Mouse (Mus musculus) CH12.LX (cell line): Measurements from ENCODE around the gene Zfp219. TPM values are rescaled to one million over a fixed set of nuclear protein-coding genes. Genes with fewer than 3 reads are reported as not detected.

Experiments used
- DNase-seq: peaks from one replicate; pipeline ENCODE4 v3.0.0-alpha.2; 2013; ENCODE audit errors: extremely low read depth
- H3K27ac ChIP-seq: 2 replicates; pipeline ENCODE4 v1.5.1; 2012; ENCODE audit warnings: low read depth, mild to moderate bottlenecking, control low read depth, moderate library complexity; ENCODE audit not compliant: insufficient read depth
- H3K27me3 ChIP-seq: replicated peaks from 2 replicates; pipeline ENCODE3; 2012; ENCODE audit warnings: inconsistent platforms
- H3K36me3 ChIP-seq, 2 experiments: replicated peaks in 1 of 2; 2 replicates each; pipeline versions ENCODE3 to v1.6.1; 2012; ENCODE audit warnings: inconsistent platforms in 1 of 2, low read length in 1 of 2, mild to moderate bottlenecking in 1 of 2, mixed read lengths in 1 of 2, moderate library complexity in 1 of 2; ENCODE audit not compliant: control insufficient read depth in 1 of 2, insufficient read depth in 1 of 2
- H3K4me1 ChIP-seq, 2 experiments: 2 replicates each; pipeline ENCODE4 v1.6.1; 2012; ENCODE audit warnings: inconsistent platforms in 1 of 2, moderate library complexity in 1 of 2; ENCODE audit not compliant: insufficient read depth in 2 of 2, control insufficient read depth in 1 of 2
- H3K4me2 ChIP-seq: 2 replicates; pipeline ENCODE4 v1.6.1; 2012; ENCODE audit warnings: low read depth, mild to moderate bottlenecking, control low read depth; ENCODE audit not compliant: poor library complexity, insufficient read depth, severe bottlenecking
- H3K4me3 ChIP-seq, 3 experiments: fragments of 150-350 bp in 1 of 3; sonication (generic) in 1 of 3; replicated peaks in 1 of 3; 2 replicates each; pipeline versions ENCODE3 to v1.5.1; 2011 to 2012; ENCODE audit warnings: low read depth in 2 of 3, low read length in 2 of 3, mild to moderate bottlenecking in 2 of 3, moderate library complexity in 2 of 3, control low read depth in 1 of 3, improper control_type of control experiment in 1 of 3, inconsistent platforms in 1 of 3, mixed read lengths in 1 of 3; ENCODE audit not compliant: poor library complexity in 1 of 3
- H3K79me2 ChIP-seq: replicated peaks from 2 replicates; pipeline ENCODE4 v1.6.1; 2012; ENCODE audit warnings: mild to moderate bottlenecking, moderate library complexity; ENCODE audit not compliant: control insufficient read depth, poor library complexity, insufficient read depth, severe bottlenecking; ENCODE audit errors: extremely low read depth
- H3K9ac ChIP-seq: 2 replicates; pipeline ENCODE4 v1.6.1; 2012; ENCODE audit warnings: low read depth, mild to moderate bottlenecking, control low read depth, moderate library complexity; ENCODE audit not compliant: insufficient read depth
- H3K9me3 ChIP-seq: replicated peaks from 2 replicates; pipeline ENCODE3; 2012; ENCODE audit warnings: low read length, inconsistent platforms, mixed read lengths
- BHLHE40 ChIP-seq: IDR thresholded peaks from 2 replicates; pipeline ENCODE4 v1.6.1; 2011; ENCODE audit warnings: mild to moderate bottlenecking, low read depth, low read length, improper control_type of control experiment
- CHD1 ChIP-seq: IDR thresholded peaks from 2 replicates; pipeline ENCODE4 v1.6.1; 2012; ENCODE audit warnings: low read depth, low read length, improper control_type of control experiment, inconsistent platforms
- CHD2 ChIP-seq: IDR thresholded peaks from 2 replicates; pipeline ENCODE4 v1.6.1; 2011; ENCODE audit warnings: low read length, improper control_type of control experiment
- CTCF ChIP-seq, 2 experiments: IDR thresholded peaks in 1 of 2; conservative IDR thresholded peaks in 1 of 2; 2 replicates each; pipeline ENCODE4 v1.5.1; 2011 to 2012; ENCODE audit warnings: low read depth in 2 of 2, low read length in 2 of 2, improper control_type of control experiment in 1 of 2, inconsistent platforms in 1 of 2, mild to moderate bottlenecking in 1 of 2, moderate library complexity in 1 of 2
- E2F4 ChIP-seq: IDR thresholded peaks from 2 replicates; pipeline ENCODE4 v1.6.1; 2011; ENCODE audit warnings: low read depth, low read length, improper control_type of control experiment; ENCODE audit not compliant: insufficient replicate concordance
- ELF1 ChIP-seq: IDR thresholded peaks from 2 replicates; pipeline ENCODE4 v1.6.1; 2014; ENCODE audit warnings: low read depth, mild to moderate bottlenecking, inconsistent platforms, low read length, improper control_type of control experiment
- EP300 ChIP-seq: IDR thresholded peaks from 2 replicates; pipeline ENCODE4 v1.6.1; 2011; ENCODE audit warnings: low read length, improper control_type of control experiment
- ETS1 ChIP-seq: conservative IDR thresholded peaks from 2 replicates; pipeline ENCODE4 v1.6.1; 2012; ENCODE audit warnings: low read depth, mild to moderate bottlenecking, inconsistent platforms, low read length, improper control_type of control experiment, moderate library complexity
- GABPA ChIP-seq: IDR thresholded peaks from 2 replicates; pipeline ENCODE4 v1.6.1; 2012; ENCODE audit warnings: low read depth, low read length, improper control_type of control experiment, inconsistent platforms; ENCODE audit not compliant: insufficient replicate concordance
- HCFC1 ChIP-seq: IDR thresholded peaks from 2 replicates; pipeline ENCODE4 v1.6.1; 2012; ENCODE audit warnings: low read depth, mild to moderate bottlenecking, inconsistent platforms, low read length, improper control_type of control experiment
- IRF4 ChIP-seq: IDR thresholded peaks from 2 replicates; pipeline ENCODE4 v1.6.1; 2014; ENCODE audit warnings: low read depth, mild to moderate bottlenecking, inconsistent platforms, low read length, improper control_type of control experiment
- JUN ChIP-seq: IDR thresholded peaks from 2 replicates; pipeline ENCODE4 v1.6.1; 2011; ENCODE audit warnings: low read depth, mild to moderate bottlenecking, low read length, improper control_type of control experiment, moderate library complexity; ENCODE audit not compliant: insufficient read depth
- JUND ChIP-seq: conservative IDR thresholded peaks from 2 replicates; pipeline ENCODE4 v1.6.1; 2011; ENCODE audit warnings: low read depth, low read length, improper control_type of control experiment
- KAT2A ChIP-seq: IDR thresholded peaks from 2 replicates; pipeline ENCODE4 v1.6.1; 2012; ENCODE audit warnings: low read length, improper control_type of control experiment, inconsistent platforms; ENCODE audit not compliant: insufficient replicate concordance
- MAFK ChIP-seq: IDR thresholded peaks from 2 replicates; pipeline ENCODE4 v1.6.1; 2011; ENCODE audit warnings: low read length, improper control_type of control experiment; ENCODE audit not compliant: insufficient replicate concordance
- MAX ChIP-seq: IDR thresholded peaks from 2 replicates; pipeline ENCODE4 v1.6.1; 2011; ENCODE audit warnings: low read length, improper control_type of control experiment
- MAZ ChIP-seq: IDR thresholded peaks from 2 replicates; pipeline ENCODE4 v1.6.1; 2012; ENCODE audit warnings: low read depth, mild to moderate bottlenecking, inconsistent platforms, low read length, improper control_type of control experiment, moderate library complexity
- MEF2A ChIP-seq: IDR thresholded peaks from 2 replicates; pipeline ENCODE4 v1.6.1; 2014; ENCODE audit warnings: low read depth, mild to moderate bottlenecking, inconsistent platforms, low read length, improper control_type of control experiment, borderline replicate concordance
- MXI1 ChIP-seq: IDR thresholded peaks from 2 replicates; pipeline ENCODE4 v1.6.1; 2011; ENCODE audit warnings: mild to moderate bottlenecking, low read depth, low read length, improper control_type of control experiment
- MYC ChIP-seq: IDR thresholded peaks from 2 replicates; pipeline ENCODE4 v1.6.1; 2011; ENCODE audit warnings: low read depth, mild to moderate bottlenecking, improper control_type of control experiment, low read length
- NELFE ChIP-seq: IDR thresholded peaks from 2 replicates; pipeline ENCODE4 v1.6.1; 2011; ENCODE audit warnings: low read depth, low read length, improper control_type of control experiment
- NRF1 ChIP-seq: IDR thresholded peaks from 2 replicates; pipeline ENCODE4 v1.6.1; 2014; ENCODE audit warnings: low read depth, mild to moderate bottlenecking, inconsistent platforms, low read length, improper control_type of control experiment, moderate library complexity
- PAX5 ChIP-seq: IDR thresholded peaks from 2 replicates; pipeline ENCODE4 v1.6.1; 2012; ENCODE audit warnings: low read length, inconsistent platforms, mixed read lengths
- POLR2A ChIP-seq: IDR thresholded peaks from 2 replicates; pipeline ENCODE4 v1.6.1; 2011; ENCODE audit warnings: low read depth, mild to moderate bottlenecking, improper control_type of control experiment, low read length
- POLR2AphosphoS2 ChIP-seq: IDR thresholded peaks from 2 replicates; pipeline ENCODE4 v1.6.1; 2011; ENCODE audit warnings: low read depth, low read length, improper control_type of control experiment
- RAD21 ChIP-seq: IDR thresholded peaks from 2 replicates; pipeline ENCODE4 v1.6.1; 2011; ENCODE audit warnings: low read depth, mild to moderate bottlenecking, low read length, improper control_type of control experiment, moderate library complexity
- RCOR1 ChIP-seq: conservative IDR thresholded peaks from 2 replicates; pipeline ENCODE4 v1.6.1; 2012; ENCODE audit warnings: low read depth, mild to moderate bottlenecking, inconsistent platforms, low read length, improper control_type of control experiment
- SIN3A ChIP-seq: IDR thresholded peaks from 2 replicates; pipeline ENCODE4 v1.6.1; 2012; ENCODE audit warnings: low read length, improper control_type of control experiment, inconsistent platforms
- SMC3 ChIP-seq: IDR thresholded peaks from 2 replicates; pipeline ENCODE4 v1.6.1; 2011; ENCODE audit warnings: low read depth, low read length, improper control_type of control experiment
- TBP ChIP-seq: conservative IDR thresholded peaks from 2 replicates; pipeline ENCODE4 v1.6.1; 2011; ENCODE audit warnings: low read depth, low read length, improper control_type of control experiment
- TCF12 ChIP-seq: IDR thresholded peaks from 2 replicates; pipeline ENCODE4 v1.6.1; 2014; ENCODE audit warnings: low read depth, mild to moderate bottlenecking, inconsistent platforms, low read length, improper control_type of control experiment
- UBTF ChIP-seq: IDR thresholded peaks from 2 replicates; pipeline ENCODE4 v1.6.1; 2012; ENCODE audit warnings: low read depth, mild to moderate bottlenecking, inconsistent platforms, low read length, improper control_type of control experiment, moderate library complexity
- USF1 ChIP-seq: IDR thresholded peaks from 2 replicates; pipeline ENCODE4 v1.6.1; 2014; ENCODE audit warnings: low read depth, mild to moderate bottlenecking, inconsistent platforms, low read length, improper control_type of control experiment
- USF2 ChIP-seq: conservative IDR thresholded peaks from 2 replicates; pipeline ENCODE4 v1.6.1; 2011; ENCODE audit warnings: low read depth, low read length, improper control_type of control experiment
- ZC3H11A ChIP-seq: IDR thresholded peaks from 2 replicates; pipeline ENCODE4 v1.6.1; 2012; ENCODE audit warnings: low read depth, mild to moderate bottlenecking, inconsistent platforms, low read length, improper control_type of control experiment
- ZKSCAN1 ChIP-seq: IDR thresholded peaks from 2 replicates; pipeline ENCODE4 v1.6.1; 2012; ENCODE audit warnings: low read depth, inconsistent platforms, low read length, improper control_type of control experiment, borderline replicate concordance
- ZMIZ1 ChIP-seq: IDR thresholded peaks from 2 replicates; pipeline ENCODE4 v1.6.1; 2012; ENCODE audit warnings: low read depth, mild to moderate bottlenecking, inconsistent platforms, low read length, improper control_type of control experiment
- ZNF384 ChIP-seq: IDR thresholded peaks from 2 replicates; pipeline ENCODE4 v1.6.1; 2012; ENCODE audit warnings: low read depth, low read length, improper control_type of control experiment, inconsistent platforms
- dilution Hi-C: fragments of 300-500 bp; cut with MboI; formaldehyde crosslinking; loops from 2 replicates; pipeline ENCODE4 v1.14.3; 2020; ENCODE audit warnings: low sequenced_read_pairs; ENCODE audit not compliant: extremely low pct_unique_long_range_greater_than_20kb, extremely low pct_ligation_motif_present
- in situ Hi-C: fragments of 300-500 bp; cut with MboI; formaldehyde crosslinking; loops from 3 replicates; pipeline ENCODE4 v1.14.3; 2019; ENCODE audit warnings: low sequenced_read_pairs, low pct_ligation_motif_present, low pct_unique_long_range_greater_than_20kb, mixed read lengths
- polyA plus RNA-seq: library from polyadenylated mRNA; unstranded; fragments of >175 nt; gene quantifications from 2 replicates; pipeline ENCODE4 v1.2.1, GENCODE M21; 2012; ENCODE audit warnings: low read depth; ENCODE audit not compliant: insufficient read length
- total RNA-seq, 2 experiments: library from RNA; depleted of rRNA; stranded (reverse); fragments of 300-350 nt in 1 of 2; fragments of >200 nt in 1 of 2; gene quantifications; 2 replicates each; pipeline ENCODE4 v1.2.3; 2012 to 2014

Gene Zfp219
- total and polyA plus RNA-seq, 3 experiments, result 15.8 to 20.8 (median 20.0) TPM

DNA sequence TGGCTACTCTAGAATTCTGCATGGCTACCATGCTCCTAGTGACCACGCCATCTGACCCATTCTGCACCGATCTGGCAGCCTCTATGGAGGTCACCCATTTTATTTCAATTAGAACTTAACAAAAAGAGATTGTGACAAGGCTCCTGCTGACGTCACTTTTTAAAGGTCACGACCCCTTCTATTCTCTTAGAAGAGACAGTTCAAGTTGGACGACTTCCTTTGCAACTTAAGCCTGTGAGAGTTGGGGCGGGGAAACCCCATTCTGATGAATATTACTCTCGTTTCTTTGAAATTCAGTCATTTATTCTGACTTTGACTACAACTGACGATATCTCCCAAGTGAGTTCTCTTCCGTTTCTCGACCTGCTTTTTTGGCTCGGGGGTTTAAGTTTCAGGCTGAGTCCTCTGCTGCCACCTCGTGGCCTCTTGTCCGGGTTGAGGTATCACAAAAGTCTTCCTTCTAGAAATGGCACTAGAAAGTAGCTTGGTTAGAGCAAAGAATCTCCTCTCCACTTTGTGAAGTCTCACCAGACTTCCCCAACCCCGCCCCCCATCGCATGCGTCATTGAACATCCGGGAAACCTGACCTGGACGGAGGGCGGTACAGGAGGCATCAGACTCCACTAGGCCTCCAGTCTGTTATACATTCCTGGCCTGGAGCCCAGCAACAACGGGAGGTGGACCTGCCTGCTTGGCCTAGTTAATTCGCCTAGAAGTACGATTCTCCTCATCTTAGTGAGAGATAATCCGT is 2.4 kb upstream of the Zfp219 start:
- peaks cover 0 to 7% of the 10 kb centered on the region in 2 experiments for H3K36me3 ChIP-seq
- TF ChIP-seq RCOR1, result no peak
- TF ChIP-seq CTCF (conservative IDR thresholded peaks at IDR 0.05 in 1 of 2, IDR thresholded peaks at IDR 0.05 in 1 of 2; ENCODE audit: low read depth in 2 of 2, low read length in 2 of 2), result peak; percentile 51 to 98
- peak; percentile 49 for TF ChIP-seq JUND
- peak; percentile 71; the same call in 1 of the 2 replicates for TF ChIP-seq BHLHE40
- no peak for TF ChIP-seq CHD1
- TF ChIP-seq MXI1, result 0 out of 2 replicates have a peak, but pooled peaks have one; percentile 34
- peak; percentile 87 for TF ChIP-seq ETS1
- TF ChIP-seq SIN3A, result peak; percentile 90
- peak; percentile 67 for TF ChIP-seq ZNF384
- TF ChIP-seq TBP, result peak; percentile 64; the same call in 1 of the 2 replicates
- TF ChIP-seq ZMIZ1, result 0 out of 2 replicates have a peak, but pooled peaks have one; percentile 34
- TF ChIP-seq USF1, result no peak
- TF ChIP-seq JUN, result peak; percentile 65
- TF ChIP-seq NELFE, result peak; percentile 81; the same call in 1 of the 2 replicates
- peak; percentile 71 for TF ChIP-seq HCFC1
- TF ChIP-seq CHD2, result peak; percentile 57; the same call in 1 of the 2 replicates
- peak; percentile 87 for TF ChIP-seq EP300
- no peak for TF ChIP-seq PAX5
- no peak for TF ChIP-seq GABPA
- TF ChIP-seq UBTF, result no peak
- TF ChIP-seq NRF1, result no peak
- peak; percentile 88 for TF ChIP-seq POLR2A
- TF ChIP-seq MYC, result peak; percentile 68; the same call in 1 of the 2 replicates
- peak; percentile 78 for TF ChIP-seq ELF1
- TF ChIP-seq TCF12, result peak; percentile 78
- TF ChIP-seq ZKSCAN1, result no peak
- TF ChIP-seq RAD21, result peak; percentile 92
- TF ChIP-seq USF2, result no peak
- TF ChIP-seq MAZ, result peak; percentile 78
- peak; percentile 91; the same call in 1 of the 2 replicates for TF ChIP-seq POLR2AphosphoS2
- TF ChIP-seq IRF4, result peak; percentile 82
- TF ChIP-seq E2F4, result no peak
- TF ChIP-seq MAX, result peak; percentile 16
- peak; percentile 85; the same call in 1 of the 2 replicates for TF ChIP-seq MEF2A
- TF ChIP-seq MAFK, result no peak; the same call in 1 of the 2 replicates
- TF ChIP-seq SMC3, result peak; percentile 85
- peak; percentile 60; the same call in 1 of the 2 replicates for TF ChIP-seq KAT2A
- TF ChIP-seq ZC3H11A, result no peak
- H3K27me3 ChIP-seq, result no peaks in the 10 kb centered on the region
- H3K4me2 ChIP-seq, result peak overlapping the region; percentile 92
- peaks cover 17 to 35% of the 10 kb centered on the region in 2 experiments for H3K4me1 ChIP-seq
- no peaks in the 10 kb centered on the region for H3K9me3 ChIP-seq
- dilution Hi-C loops, result no loop called here
- peak; percentile 99 for DNase-seq
- H3K4me3 ChIP-seq, result peak overlapping the region; percentile 62 to 80 (median 74)
- peak overlapping the region; percentile 98 for H3K27ac ChIP-seq
- H3K9ac ChIP-seq, result peak overlapping the region; percentile 90
- in situ Hi-C loops, result loop anchor here (5.0 kb wide), 1 partner anchor 116 kb away; no protein-coding TSS in a partner anchor
- H3K79me2 ChIP-seq, result no peaks in the 10 kb centered on the region; the same call in 1 of the 2 replicates
